Mouse (Mus musculus): ENCODE data around the gene 4930578G10Rik. TPM values are rescaled to one million over a fixed set of nuclear protein-coding genes. Genes with fewer than 3 reads are reported as not detected.

Gene 4930578G10Rik
- total RNA-seq (2023): not detected

GRCm38 (mm10) chr4:42735245-42735644, at the start of gene 4930578G10Rik:
TSS of gene 4930578G10Rik (plus strand) at chr4:42735545.

GRCm38 (mm10) chr4:42756477-42756876, 21.1 kb downstream of the 4930578G10Rik start, which contains the start of gene Ccl19:
TSS of gene Ccl19 (minus strand) at chr4:42756577.

DNA sequence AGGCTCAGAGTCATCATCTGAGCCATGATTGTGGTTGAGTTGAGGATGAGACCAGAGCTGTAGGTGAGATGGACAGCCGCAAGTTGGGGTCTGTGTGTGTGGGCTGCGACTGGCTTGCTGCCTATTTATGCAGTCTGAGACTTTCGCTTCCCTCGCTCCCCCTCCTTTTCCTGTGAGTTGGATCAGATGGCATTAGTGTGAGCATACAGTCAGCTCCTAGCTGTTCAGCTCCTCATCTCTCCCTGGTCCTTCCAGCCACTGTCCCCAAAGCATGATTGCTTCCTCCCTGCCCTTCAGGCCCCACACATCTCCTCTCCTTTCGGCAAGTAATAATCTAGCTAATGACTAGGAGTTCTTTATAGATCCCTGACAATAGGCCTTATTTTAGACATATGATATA, 38.5 kb downstream of the 4930578G10Rik start, which contains the start of gene Ccl21a:
Gene Ccl21a, minus strand, starts transcription at position 101 of the 400 bp plus-strand sequence.

GRCm38 (mm10) chr4:42853788-42854187, 118.4 kb downstream of the 4930578G10Rik start, which contains the start of gene Fam205a1:
TSS of gene Fam205a1 (minus strand) at chr4:42853888.

DNA sequence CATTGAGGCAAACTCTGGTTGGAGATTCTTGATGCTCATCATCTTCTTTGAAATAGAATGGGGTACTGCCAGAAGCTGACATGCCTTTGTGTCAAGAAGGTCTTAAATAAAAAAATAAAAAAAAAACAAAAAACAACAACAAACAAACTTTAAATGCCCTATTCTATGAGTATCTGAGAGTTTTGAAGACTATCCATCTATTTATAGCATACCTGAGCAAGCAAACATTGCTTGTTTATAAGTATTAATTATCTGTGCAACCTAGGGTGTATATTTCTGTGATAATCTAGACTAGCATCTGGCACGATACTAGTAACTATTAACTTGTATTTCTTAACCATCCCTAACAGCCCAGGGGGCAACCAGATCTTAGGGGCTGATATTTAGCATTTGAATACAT, 121.3 kb downstream of the 4930578G10Rik start, which contains the start of gene Gm12394:
Gene Gm12394, minus strand, starts transcription at position 101 of the 400 bp plus-strand sequence.

DNA sequence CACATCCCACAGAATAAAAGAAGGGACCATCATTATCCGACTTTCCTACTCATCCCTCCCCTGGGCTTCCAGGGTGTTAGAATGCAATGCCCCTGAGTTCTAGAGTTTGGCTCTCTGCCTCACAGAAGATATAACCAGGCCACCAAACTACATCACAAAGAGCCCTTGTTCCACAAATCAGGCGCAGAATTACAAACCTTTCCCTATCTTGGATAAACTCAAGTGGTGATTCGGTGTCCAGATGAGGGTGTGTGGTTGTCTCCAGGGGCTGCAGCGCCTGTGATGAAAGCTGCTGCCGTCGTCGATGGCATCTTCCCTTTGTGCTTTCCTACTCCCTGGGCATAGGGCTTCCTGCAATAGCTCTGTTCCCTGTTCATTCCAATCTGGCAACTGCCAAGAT, 138.8 kb downstream of the 4930578G10Rik start, which contains the start of gene Fam205c:
Gene Fam205c, minus strand, starts transcription at position 101 of the 400 bp plus-strand sequence.

Other genes starting within 250 kb of the 4930578G10Rik start
- gene Fam205a2, start 207.4 kb upstream of the 4930578G10Rik start, total RNA-seq (2023): not detected
- not detected for gene Gm10591, start 123.3 kb upstream of the 4930578G10Rik start, total RNA-seq (2023)
- not detected for gene Gm2564, start 105.8 kb upstream of the 4930578G10Rik start, total RNA-seq (2023)
- gene Ccl27b, start 80.3 kb upstream of the 4930578G10Rik start, total RNA-seq (2023): not detected
- gene Il11ra2, start 73.7 kb upstream of the 4930578G10Rik start, total RNA-seq (2023): not detected
- gene Ccl19, start 21.0 kb downstream of the 4930578G10Rik start, total RNA-seq (2023): not detected
- gene Ccl21a, start 38.4 kb downstream of the 4930578G10Rik start, total RNA-seq (2023): not detected
- gene Fam205a1, start 118.3 kb downstream of the 4930578G10Rik start, total RNA-seq (2023): not detected
- gene Gm12394, start 121.2 kb downstream of the 4930578G10Rik start, total RNA-seq (2023): not detected
- gene Fam205c, start 138.7 kb downstream of the 4930578G10Rik start, total RNA-seq (2023): not detected
- gene Phf24, start 181.1 kb downstream of the 4930578G10Rik start, total RNA-seq (2023): not detected
- 1 to 10 TPM; 4.1 to 5.1 TPM for gene Dnajb5, start 214.3 kb downstream of the 4930578G10Rik start, total RNA-seq (2023)
- gene 1700022I11Rik, start 234.1 kb downstream of the 4930578G10Rik start, total RNA-seq (2023): not detected

Data from neutrophil, adult 83 days (primary cell).